Mouse (Mus musculus) embryonic fibroblast, embryonic 13.5 days (primary cell): ENCODE measurements around the gene 4933421I07Rik.

ENCODE experiments used
- CTCF ChIP-seq: IDR thresholded peaks from 2 replicates; pipeline ENCODE4 v1.5.1; 2011; ENCODE audit warnings: mild to moderate bottlenecking, control low read depth, low read length, moderate library complexity, borderline replicate concordance; ENCODE audit not compliant: insufficient read depth
- POLR2A ChIP-seq: IDR thresholded peaks from 2 replicates; pipeline ENCODE4 v1.6.1; 2011; ENCODE audit warnings: low read depth, mild to moderate bottlenecking, control low read depth, low read length, moderate library complexity

- TF ChIP-seq CTCF (no peak), POLR2A (no peak)
Observed at GRCm38 (mm10) chr7:42490358-42490757, 42.4 kb upstream of the 4933421I07Rik start.
